Mouse (Mus musculus) forebrain, embryonic 16.5 days (tissue): ENCODE results near the gene Tnfrsf21. TPM values are rescaled to one million over a fixed set of nuclear protein-coding genes. Genes with fewer than 3 reads are reported as not detected.

Experiments used
- ATAC-seq: fragments of 200-750 bp; cut with Nextera tagmentation; 2 replicates; pipeline ENCODE4 v1.8.0; 2017; ENCODE audit warnings: mild to moderate bottlenecking, moderate library complexity
- H3K27ac ChIP-seq: fragments of 300-500 bp; sonication (generic); 2 replicates; pipeline ENCODE4 v1.5.1; 2014; ENCODE audit warnings: low read length, control low read depth
- H3K27me3 ChIP-seq: fragments of 300-500 bp; sonication (generic); replicated peaks from 2 replicates; pipeline ENCODE4 v1.6.1; 2014; ENCODE audit warnings: low read length; ENCODE audit not compliant: control insufficient read depth, insufficient read depth
- H3K36me3 ChIP-seq: fragments of 300-500 bp; sonication (generic); 2 replicates; pipeline ENCODE4 v1.6.1; 2014; ENCODE audit not compliant: control insufficient read depth, insufficient read depth
- H3K4me1 ChIP-seq: fragments of 300-500 bp; sonication (generic); replicated peaks from 2 replicates; pipeline ENCODE4 v1.6.1; 2014; ENCODE audit warnings: low read length; ENCODE audit not compliant: control insufficient read depth, insufficient read depth
- H3K4me2 ChIP-seq: fragments of 300-500 bp; sonication (generic); 2 replicates; pipeline ENCODE4 v1.6.1; 2014; ENCODE audit warnings: mild to moderate bottlenecking, low read length, control low read depth
- H3K4me3 ChIP-seq: fragments of 300-500 bp; sonication (generic); replicated peaks from 2 replicates; pipeline ENCODE4 v1.5.1; 2014; ENCODE audit warnings: mild to moderate bottlenecking, low read length, control low read depth
- H3K9ac ChIP-seq: fragments of 300-500 bp; sonication (generic); replicated peaks from 2 replicates; pipeline ENCODE4 v1.6.1; 2014; ENCODE audit warnings: low read depth, low read length, control low read depth
- H3K9me3 ChIP-seq: fragments of 300-500 bp; sonication (generic); 2 replicates; pipeline ENCODE4 v1.6.1; 2016; ENCODE audit warnings: low read length; ENCODE audit not compliant: control insufficient read depth
- WGBS: fragments of 180-500 bp; shearing (Covaris S2); extraction: QIAGEN DNeasy Blood & Tissue Kit; methylation state at CpG from one replicate; pipeline ENCODE4 v1.1.7; 2014; 5-methylcytosine and 5-hydroxymethylcytosine counted together
- polyA plus RNA-seq: library from polyadenylated mRNA; unstranded; fragments of >200 nt; fragmentation: Nextera tagmentation; extraction: Ambion mirVana; gene quantifications from 2 replicates; pipeline ENCODE4 v1.2.1, GENCODE M21; 2015

Gene Tnfrsf21
- polyA plus RNA-seq, 1 experiment from 2014 or later, result 67.8 TPM

GRCm38 (mm10) chr17:43070946-43071345 lies 54.6 kb downstream of the Tnfrsf21 start:
- no peaks in the 10 kb centered on the region for H3K9me3 ChIP-seq
- ATAC-seq, result no peak
- H3K27ac ChIP-seq, result no peak overlapping the region
- H3K4me2 ChIP-seq, result no peak overlapping the region
- H3K4me1 ChIP-seq, result peaks cover 6% of the 10 kb centered on the region; the same call in 1 of the 2 replicates
- H3K4me3 ChIP-seq, result no peak overlapping the region
- WGBS, result 94% methylated on average over 2 of the region's 2 CpGs
- peaks cover 2% of the 10 kb centered on the region; the same call in 1 of the 2 replicates for H3K36me3 ChIP-seq
- H3K9ac ChIP-seq, result no peak overlapping the region
- H3K27me3 ChIP-seq, result no peaks in the 10 kb centered on the region

- Histone ChIP-seq H3K4me1 (peaks cover 9% of the 10 kb centered on the region), H3K27me3 (no peaks in the 10 kb centered on the region), H3K4me2 (no peak overlapping the region), H3K9ac (no peak overlapping the region), H3K4me3 (no peak overlapping the region), H3K27ac (no peak overlapping the region), H3K9me3 (no peaks in the 10 kb centered on the region), H3K36me3 (peaks cover 2% of the 10 kb centered on the region; the same call in 1 of the 2 replicates)
- no peak for ATAC-seq
- 73% methylated on average over 11 of the region's 11 CpGs for WGBS
Measured at GRCm38 (mm10) chr17:43072142-43072786, 55.9 kb downstream of the Tnfrsf21 start.

GRCm38 (mm10) chr17:43072787-43073148 lies 56.4 kb downstream of the Tnfrsf21 start:
- H3K4me2 ChIP-seq, result no peak overlapping the region
- no peaks in the 10 kb centered on the region for H3K9me3 ChIP-seq
- no peaks in the 10 kb centered on the region for H3K27me3 ChIP-seq
- WGBS, result 81% methylated on average over 5 of the region's 5 CpGs
- H3K27ac ChIP-seq, result no peak overlapping the region
- no peak overlapping the region for H3K4me3 ChIP-seq
- no peak for ATAC-seq
- peaks cover 2% of the 10 kb centered on the region; the same call in 1 of the 2 replicates for H3K36me3 ChIP-seq
- H3K4me1 ChIP-seq, result peaks cover 15% of the 10 kb centered on the region
- no peak overlapping the region for H3K9ac ChIP-seq

- no peak overlapping the region for H3K4me3 ChIP-seq
- no peak overlapping the region for H3K27ac ChIP-seq
- no peaks in the 10 kb centered on the region for H3K27me3 ChIP-seq
- H3K9ac ChIP-seq, result no peak overlapping the region
- ATAC-seq, result no peak
- peaks cover 2% of the 10 kb centered on the region; the same call in 1 of the 2 replicates for H3K36me3 ChIP-seq
- WGBS, result 70% methylated on average over 5 of the region's 5 CpGs
- peaks cover 15% of the 10 kb centered on the region for H3K4me1 ChIP-seq
- no peak overlapping the region for H3K4me2 ChIP-seq
- no peaks in the 10 kb centered on the region for H3K9me3 ChIP-seq
Measured at GRCm38 (mm10) chr17:43074391-43074790, 58.0 kb downstream of the Tnfrsf21 start.

DNA sequence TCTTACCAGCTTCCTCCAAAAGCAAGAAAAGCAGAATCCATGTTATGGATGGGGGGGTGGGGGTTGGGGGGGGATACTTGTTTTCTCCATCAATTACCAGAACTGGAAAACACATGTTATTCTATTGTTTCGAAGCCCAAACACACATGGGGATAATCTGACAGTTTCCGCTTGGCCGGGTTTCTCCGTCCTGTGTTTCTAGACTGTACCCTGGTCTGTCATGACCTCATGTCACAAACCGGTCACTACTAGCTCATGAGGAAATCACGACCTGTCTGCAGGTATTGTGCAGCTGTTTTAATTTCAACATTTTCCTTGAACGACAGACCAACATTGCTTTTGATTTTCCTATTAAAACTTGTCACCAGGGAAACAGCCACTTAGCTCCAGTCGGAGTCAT lies 58.7 kb downstream of the Tnfrsf21 start:
- Histone ChIP-seq H3K27me3 (no peaks in the 10 kb centered on the region), H3K4me1 (peaks cover 15% of the 10 kb centered on the region), H3K4me3 (no peak overlapping the region), H3K9me3 (no peaks in the 10 kb centered on the region), H3K27ac (no peak overlapping the region), H3K4me2 (no peak overlapping the region), H3K36me3 (peaks cover 2% of the 10 kb centered on the region; the same call in 1 of the 2 replicates), H3K9ac (no peak overlapping the region)
- WGBS, result 71% methylated on average over 8 of the region's 8 CpGs
- ATAC-seq, result no peak

DNA sequence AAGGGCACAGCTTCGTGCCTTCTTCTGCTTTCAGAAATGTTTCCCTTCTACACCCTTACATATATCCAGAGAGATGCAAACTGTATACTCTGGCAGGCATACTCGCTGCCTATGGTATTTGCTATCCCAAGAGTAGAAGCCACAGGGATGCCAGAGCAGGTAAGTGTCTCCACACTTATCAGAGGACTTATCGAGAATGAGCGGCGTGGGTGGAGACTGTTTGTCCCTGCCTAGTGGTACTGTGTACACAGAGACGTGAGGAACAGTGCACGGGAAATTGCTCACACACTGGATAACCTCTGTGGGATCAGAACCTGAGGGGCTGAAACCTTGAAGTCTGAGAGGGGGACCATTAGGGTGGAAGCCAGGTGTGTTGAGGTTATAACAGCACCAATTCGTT lies 59.6 kb downstream of the Tnfrsf21 start:
- WGBS, result 86% methylated on average over 8 of the region's 8 CpGs
- Histone ChIP-seq H3K4me1 (peaks cover 19% of the 10 kb centered on the region), H3K9me3 (no peaks in the 10 kb centered on the region), H3K27ac (no peak overlapping the region; the same call in 1 of the 2 replicates), H3K9ac (no peak overlapping the region), H3K4me3 (no peak overlapping the region), H3K4me2 (no peak overlapping the region), H3K27me3 (no peaks in the 10 kb centered on the region), H3K36me3 (no peaks in the 10 kb centered on the region; the same call in 1 of the 2 replicates)
- ATAC-seq, result no peak

- Histone ChIP-seq H3K27ac (peak overlapping the region; percentile 56), H3K9me3 (no peaks in the 10 kb centered on the region), H3K4me2 (peak overlapping the region; percentile 37), H3K36me3 (no peaks in the 10 kb centered on the region; the same call in 1 of the 2 replicates), H3K9ac (no peak overlapping the region; the same call in 1 of the 2 replicates), H3K27me3 (no peaks in the 10 kb centered on the region), H3K4me1 (peaks cover 19% of the 10 kb centered on the region), H3K4me3 (no peak overlapping the region)
- WGBS, result 24% methylated on average over 18 of the region's 18 CpGs
- ATAC-seq, result peak; percentile 94
Measured at GRCm38 (mm10) chr17:43076801-43077493, 60.6 kb downstream of the Tnfrsf21 start.

- Histone ChIP-seq H3K36me3 (no peaks in the 10 kb centered on the region; the same call in 1 of the 2 replicates), H3K4me2 (peak overlapping the region; percentile 37), H3K4me1 (peaks cover 17% of the 10 kb centered on the region), H3K9ac (no peak overlapping the region; the same call in 1 of the 2 replicates), H3K27me3 (no peaks in the 10 kb centered on the region), H3K9me3 (no peaks in the 10 kb centered on the region), H3K27ac (peak overlapping the region; percentile 56), H3K4me3 (no peak overlapping the region)
- 46% methylated on average over 4 of the region's 4 CpGs for WGBS
- ATAC-seq, result no peak
Measured at GRCm38 (mm10) chr17:43077540-43077939, 61.2 kb downstream of the Tnfrsf21 start.

- WGBS, result 93% methylated on average over 5 of the region's 5 CpGs
- ATAC-seq, result no peak
Measured at GRCm38 (mm10) chr17:43081225-43081624, 64.9 kb downstream of the Tnfrsf21 start.

More at GRCm38 (mm10) chr17:43081225-43081624, 64.9 kb downstream of the Tnfrsf21 start:
- no peak overlapping the region for H3K4me2 ChIP-seq
- no peak overlapping the region for H3K27ac ChIP-seq
- peaks cover 13% of the 10 kb centered on the region for H3K4me1 ChIP-seq
- H3K9ac ChIP-seq, result no peak overlapping the region
- peaks cover 8% of the 10 kb centered on the region; the same call in 1 of the 2 replicates for H3K36me3 ChIP-seq
- H3K4me3 ChIP-seq, result no peak overlapping the region
- H3K27me3 ChIP-seq, result no peaks in the 10 kb centered on the region
- H3K9me3 ChIP-seq, result no peaks in the 10 kb centered on the region
